Mouse (Mus musculus) CD4-positive, CD25-positive, alpha-beta regulatory T cell, adult 9 weeks (primary cell): ENCODE measurements around the gene Klf11. TPM values are rescaled to one million over a fixed set of nuclear protein-coding genes. Genes with fewer than 3 reads are reported as not detected.

Experiments
- polyA plus RNA-seq: library from polyadenylated mRNA; unstranded; fragments of 100-300 nt; shearing (Covaris generic); gene quantifications from one replicate; pipeline ENCODE4 v1.2.1, GENCODE M21; 2017

The Klf11 gene
- polyA plus RNA-seq = 1.6 TPM

GRCm38 (mm10) chr12:24651063-24651557 is at the start of gene Klf11:
TSS of gene Klf11 (plus strand) at chr12:24651274.

GRCm38 (mm10) chr12:24681286-24682023 is 30.4 kb downstream of the Klf11 start, which contains the start of gene Cys1:
TSS of gene Cys1 (minus strand) at chr12:24681813.

GRCm38 (mm10) chr12:24707954-24708823 is 57.1 kb downstream of the Klf11 start, which contains the start of gene Rrm2:
TSS of gene Rrm2 (plus strand) at chr12:24708241.

Other genes starting within 250 kb of the Klf11 start
- gene Taf1b, start 152.9 kb upstream of the Klf11 start, polyA plus RNA-seq = 79.7 TPM
- 3.2 TPM for gene Grhl1, start 79.0 kb upstream of the Klf11 start, polyA plus RNA-seq
- not detected for gene Cys1, start 30.5 kb downstream of the Klf11 start, polyA plus RNA-seq
- gene Rrm2, start 57.0 kb downstream of the Klf11 start, polyA plus RNA-seq = 27.0 TPM
- 0.25 TPM for gene Mboat2, start 179.6 kb downstream of the Klf11 start, polyA plus RNA-seq